Mouse (Mus musculus) ovary, postnatal 36 days (tissue): Measurements from ENCODE around the gene Smn1.
"Not testable (repeated sequence)": the region's sequence is repeated elsewhere in the genome, so short reads cannot be mapped to it uniquely, and the experiment has no call there.

Source experiments
- DNase-seq: peaks from one replicate; pipeline ENCODE4 v3.0.0; 2022; ENCODE audit warnings: low spot score, mixed read lengths

Gene Smn1

GRCm38 (mm10) chr13:100124423-100125257 lies at the start of gene Smn1:
Gene Smn1, plus strand, starts transcription at chr13:100124852.
- peak; percentile 90 for DNase-seq

- DNase-seq = no peak
Observed at GRCm38 (mm10) chr13:100098808-100099207, 25.8 kb upstream of the Smn1 start.

- no peak for DNase-seq
Observed at GRCm38 (mm10) chr13:100103052-100103658, 21.5 kb upstream of the Smn1 start.

- DNase-seq = peak; percentile 94
Observed at GRCm38 (mm10) chr13:100103748-100104254, 20.9 kb upstream of the Smn1 start, which contains the start of gene Bdp1. Gene Bdp1, minus strand, starts transcription at chr13:100104070.

- peak; percentile 88 for DNase-seq
Observed at GRCm38 (mm10) chr13:100107652-100108472, 16.8 kb upstream of the Smn1 start, which contains the start of gene Serf1. Gene Serf1, plus strand, starts transcription at chr13:100108012.

- no peak for DNase-seq
Observed at GRCm38 (mm10) chr13:100112218-100112972, 12.3 kb upstream of the Smn1 start.

- no peak for DNase-seq
Observed at GRCm38 (mm10) chr13:100123970-100124369, 682 bp upstream of the Smn1 start.

GRCm38 (mm10) chr13:100125258-100125643 lies 599 bp downstream of the Smn1 start:
- no peak for DNase-seq

GRCm38 (mm10) chr13:100141646-100142314 lies 17.1 kb downstream of the Smn1 start:
- no peak for DNase-seq

- no peak for DNase-seq
Observed at GRCm38 (mm10) chr13:100152659-100153058, 28.0 kb downstream of the Smn1 start.

- no peak for DNase-seq
Observed at GRCm38 (mm10) chr13:100156624-100157023, 32.0 kb downstream of the Smn1 start.

GRCm38 (mm10) chr13:100161171-100161870 lies 36.7 kb downstream of the Smn1 start:
- not testable (repeated sequence) for DNase-seq

- DNase-seq = not testable (repeated sequence)
Observed at GRCm38 (mm10) chr13:100162467-100162866, 37.8 kb downstream of the Smn1 start.

- not testable (repeated sequence) for DNase-seq
Observed at GRCm38 (mm10) chr13:100166378-100166777, 41.7 kb downstream of the Smn1 start.

- not testable (repeated sequence) for DNase-seq
Observed at GRCm38 (mm10) chr13:100174360-100174759, 49.7 kb downstream of the Smn1 start.

GRCm38 (mm10) chr13:100183111-100183510 lies 58.5 kb downstream of the Smn1 start:
- DNase-seq = not testable (repeated sequence)
